Mouse (Mus musculus): ENCODE data around the gene D630039A03Rik.

DNA sequence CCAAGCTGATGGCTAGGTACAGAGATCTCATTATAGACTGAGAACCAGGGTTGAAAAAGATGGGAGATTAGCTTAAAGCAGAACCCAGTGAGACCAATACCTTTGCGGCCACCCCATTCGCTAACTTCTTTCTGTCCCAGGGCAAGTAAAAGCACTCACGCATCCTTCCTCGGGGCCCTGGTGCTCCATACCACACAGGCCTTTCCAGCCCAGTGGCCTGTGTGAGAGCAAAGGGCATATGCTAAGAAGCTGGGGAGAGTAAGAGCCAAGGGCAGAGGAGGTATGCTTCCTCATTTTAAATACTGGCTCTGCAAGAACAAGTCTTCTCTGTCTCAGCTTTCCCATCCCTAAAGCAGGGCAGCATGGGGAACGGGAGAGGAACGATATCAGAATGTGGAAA lies 33.8 kb upstream of the D630039A03Rik start:
- TF ChIP-seq CTCF (IDR thresholded peaks at IDR 0.05; ENCODE audit: low read depth, low read length) (no peak), POLR2A (IDR thresholded peaks at IDR 0.05; ENCODE audit: borderline replicate concordance, low read depth, low read length) (no peak)
